Mouse (Mus musculus) layer of hippocampus, adult 9-10 months (tissue): ENCODE measurements at regions not wholly inside any gene's neighbourhood (a gene's known extent, or its start where the extent isn't known, plus 50 kb on each side); places are given as distances from the start of the nearest gene placed in this dataset.

Experiments
- DNase-seq: peaks from one replicate; pipeline ENCODE4 v3.0.0; 2022; ENCODE audit warnings: low spot score

- DNase-seq: no peak
Observed at GRCm38 (mm10) chr14:72779446-72779845, 69.6 kb upstream of the Fndc3a start.

GRCm38 (mm10) chr14:72778756-72779155 is 69.0 kb upstream of the Fndc3a start:
- no peak for DNase-seq

GRCm38 (mm10) chr14:72777927-72778560 is 68.2 kb upstream of the Fndc3a start:
- no peak for DNase-seq

- no peak for DNase-seq
Observed at GRCm38 (mm10) chr14:72770237-72770636, 60.4 kb upstream of the Fndc3a start.

GRCm38 (mm10) chr14:72760123-72760522 is 50.3 kb upstream of the Fndc3a start:
- DNase-seq: no peak
